Mouse (Mus musculus): ENCODE data around the gene Gsdma. TPM values are rescaled to one million over a fixed set of nuclear protein-coding genes. Genes with fewer than 3 reads are reported as not detected.

Gsdma gene
- polyA plus RNA-seq (2014; fragmentation: Illumina TruSeq; extraction: RNeasy Lipid Tissue Mini Kit (QIAGEN cat#74804); ENCODE audit: insufficient read depth, low read depth, low replicate concordance): not detected

GRCm38 (mm10) chr11:98664091-98664490 lies at the start of gene Gsdma:
Gsdma (plus strand) TSS chr11:98664351.

GRCm38 (mm10) chr11:98625611-98626410 lies 38.3 kb upstream of the Gsdma start, which contains the start of the genes Gm12355 and Gsdma3:
Gm12355 (minus strand) TSS chr11:98625661.
Gsdma3 (plus strand) TSS chr11:98626360.

GRCm38 (mm10) chr11:98646459-98646858 lies 17.7 kb upstream of the Gsdma start, which contains the start of gene Gsdma2:
Gsdma2 (plus strand) TSS chr11:98646759.

GRCm38 (mm10) chr11:98681786-98682745 lies 17.9 kb downstream of the Gsdma start, which contains the start of gene Psmd3:
Psmd3 (plus strand) TSS chr11:98682554.

GRCm38 (mm10) chr11:98701213-98701670 lies 37.1 kb downstream of the Gsdma start, which contains the start of gene Csf3:
Csf3 (plus strand) TSS chr11:98701263.

Other genes with a start within 250 kb of the Gsdma start
- gene Mien1, start 225.4 kb upstream of the Gsdma start, polyA plus RNA-seq (2014; fragmentation: Illumina TruSeq; extraction: RNeasy Lipid Tissue Mini Kit (QIAGEN cat#74804); ENCODE audit: insufficient read depth, low read depth, low replicate concordance): 123 TPM
- 15.9 TPM for gene Grb7, start 218.0 kb upstream of the Gsdma start, polyA plus RNA-seq (2014; fragmentation: Illumina TruSeq; extraction: RNeasy Lipid Tissue Mini Kit (QIAGEN cat#74804); ENCODE audit: insufficient read depth, low read depth, low replicate concordance)
- gene Ikzf3, start 118.3 kb upstream of the Gsdma start, polyA plus RNA-seq (2014; fragmentation: Illumina TruSeq; extraction: RNeasy Lipid Tissue Mini Kit (QIAGEN cat#74804); ENCODE audit: insufficient read depth, low read depth, low replicate concordance): 3.4 TPM
- 0.31 TPM for gene Zpbp2, start 113.3 kb upstream of the Gsdma start, polyA plus RNA-seq (2014; fragmentation: Illumina TruSeq; extraction: RNeasy Lipid Tissue Mini Kit (QIAGEN cat#74804); ENCODE audit: insufficient read depth, low read depth, low replicate concordance)
- gene Ormdl3, start 77.0 kb upstream of the Gsdma start, polyA plus RNA-seq (2014; fragmentation: Illumina TruSeq; extraction: RNeasy Lipid Tissue Mini Kit (QIAGEN cat#74804); ENCODE audit: insufficient read depth, low read depth, low replicate concordance): 36.1 TPM
- gene Lrrc3c, start 66.1 kb upstream of the Gsdma start, polyA plus RNA-seq (2014; fragmentation: Illumina TruSeq; extraction: RNeasy Lipid Tissue Mini Kit (QIAGEN cat#74804); ENCODE audit: insufficient read depth, low read depth, low replicate concordance): not detected
- 0.33 TPM for gene Gm12355, start 38.7 kb upstream of the Gsdma start, polyA plus RNA-seq (2014; fragmentation: Illumina TruSeq; extraction: RNeasy Lipid Tissue Mini Kit (QIAGEN cat#74804); ENCODE audit: insufficient read depth, low read depth, low replicate concordance)
- gene Gsdma3, start 38.0 kb upstream of the Gsdma start, polyA plus RNA-seq (2014; fragmentation: Illumina TruSeq; extraction: RNeasy Lipid Tissue Mini Kit (QIAGEN cat#74804); ENCODE audit: insufficient read depth, low read depth, low replicate concordance): not detected
- gene Gsdma2, start 17.6 kb upstream of the Gsdma start, polyA plus RNA-seq (2014; fragmentation: Illumina TruSeq; extraction: RNeasy Lipid Tissue Mini Kit (QIAGEN cat#74804); ENCODE audit: insufficient read depth, low read depth, low replicate concordance): not detected
- gene Psmd3, start 18.2 kb downstream of the Gsdma start, polyA plus RNA-seq (2014; fragmentation: Illumina TruSeq; extraction: RNeasy Lipid Tissue Mini Kit (QIAGEN cat#74804); ENCODE audit: insufficient read depth, low read depth, low replicate concordance): 58.6 TPM
- not detected for gene Csf3, start 36.9 kb downstream of the Gsdma start, polyA plus RNA-seq (2014; fragmentation: Illumina TruSeq; extraction: RNeasy Lipid Tissue Mini Kit (QIAGEN cat#74804); ENCODE audit: insufficient read depth, low read depth, low replicate concordance)
- 13.2 TPM for gene Med24, start 65.1 kb downstream of the Gsdma start, polyA plus RNA-seq (2014; fragmentation: Illumina TruSeq; extraction: RNeasy Lipid Tissue Mini Kit (QIAGEN cat#74804); ENCODE audit: insufficient read depth, low read depth, low replicate concordance)
- gene Thra, start 76.3 kb downstream of the Gsdma start, polyA plus RNA-seq (2014; fragmentation: Illumina TruSeq; extraction: RNeasy Lipid Tissue Mini Kit (QIAGEN cat#74804); ENCODE audit: insufficient read depth, low read depth, low replicate concordance): 71.3 TPM
- 15.6 TPM for gene Nr1d1, start 111.0 kb downstream of the Gsdma start, polyA plus RNA-seq (2014; fragmentation: Illumina TruSeq; extraction: RNeasy Lipid Tissue Mini Kit (QIAGEN cat#74804); ENCODE audit: insufficient read depth, low read depth, low replicate concordance)
- 40.5 TPM for gene Msl1, start 131.2 kb downstream of the Gsdma start, polyA plus RNA-seq (2014; fragmentation: Illumina TruSeq; extraction: RNeasy Lipid Tissue Mini Kit (QIAGEN cat#74804); ENCODE audit: insufficient read depth, low read depth, low replicate concordance)
- 20.7 TPM for gene Casc3, start 140.6 kb downstream of the Gsdma start, polyA plus RNA-seq (2014; fragmentation: Illumina TruSeq; extraction: RNeasy Lipid Tissue Mini Kit (QIAGEN cat#74804); ENCODE audit: insufficient read depth, low read depth, low replicate concordance)
- gene Rapgefl1, start 172.4 kb downstream of the Gsdma start, polyA plus RNA-seq (2014; fragmentation: Illumina TruSeq; extraction: RNeasy Lipid Tissue Mini Kit (QIAGEN cat#74804); ENCODE audit: insufficient read depth, low read depth, low replicate concordance): 1.1 TPM
- gene Wipf2, start 199.3 kb downstream of the Gsdma start, polyA plus RNA-seq (2014; fragmentation: Illumina TruSeq; extraction: RNeasy Lipid Tissue Mini Kit (QIAGEN cat#74804); ENCODE audit: insufficient read depth, low read depth, low replicate concordance): 5.1 TPM
- gene Cdc6, start 243.4 kb downstream of the Gsdma start, polyA plus RNA-seq (2014; fragmentation: Illumina TruSeq; extraction: RNeasy Lipid Tissue Mini Kit (QIAGEN cat#74804); ENCODE audit: insufficient read depth, low read depth, low replicate concordance): 0.92 TPM